Mouse (Mus musculus) midbrain, embryonic 16.5 days (tissue): ENCODE measurements at regions not wholly inside any gene's neighbourhood (a gene's known extent, or its start where the extent isn't known, plus 50 kb on each side); places are given as distances from the start of the nearest gene placed in this dataset.

Source experiments
- ATAC-seq: fragments of 200-750 bp; cut with Nextera tagmentation; 2 replicates; pipeline ENCODE4 v1.8.0; 2017; ENCODE audit warnings: moderate TSS enrichment
- H3K27ac ChIP-seq: fragments of 300-500 bp; sonication (generic); 2 replicates; pipeline ENCODE4 v1.5.1; 2014; ENCODE audit warnings: mild to moderate bottlenecking, low read length, mixed read lengths
- H3K27me3 ChIP-seq: fragments of 300-500 bp; sonication (generic); 2 replicates; pipeline ENCODE4 v1.6.1; 2014; ENCODE audit warnings: low read depth, low read length, mixed read lengths; ENCODE audit not compliant: control insufficient read depth, insufficient read depth
- H3K36me3 ChIP-seq: fragments of 300-500 bp; sonication (generic); 2 replicates; pipeline ENCODE4 v1.6.1; 2014; ENCODE audit warnings: mild to moderate bottlenecking, low read length, moderate library complexity, mixed read lengths; ENCODE audit not compliant: control insufficient read depth, insufficient read depth
- H3K4me1 ChIP-seq: fragments of 300-500 bp; sonication (generic); 2 replicates; pipeline ENCODE4 v1.6.1; 2014; ENCODE audit warnings: mild to moderate bottlenecking, low read length, mixed read lengths; ENCODE audit not compliant: control insufficient read depth, insufficient read depth
- H3K4me2 ChIP-seq: fragments of 300-500 bp; sonication (generic); 2 replicates; pipeline ENCODE4 v1.6.1; 2014; ENCODE audit warnings: mild to moderate bottlenecking, low read length, mixed read lengths
- H3K4me3 ChIP-seq: fragments of 300-500 bp; sonication (generic); 2 replicates; pipeline ENCODE4 v1.5.1; 2014; ENCODE audit warnings: low read depth, mild to moderate bottlenecking, low read length, moderate library complexity, mixed read lengths
- H3K9ac ChIP-seq: fragments of 300-500 bp; sonication (generic); 2 replicates; pipeline ENCODE4 v1.6.1; 2014; ENCODE audit warnings: low read depth, low read length, mixed read lengths
- H3K9me3 ChIP-seq: fragments of 300-500 bp; sonication (generic); replicated peaks from 2 replicates; pipeline ENCODE4 v1.6.1; 2014; ENCODE audit warnings: mild to moderate bottlenecking, low read length, mixed read lengths; ENCODE audit not compliant: control insufficient read depth, poor library complexity, severe bottlenecking
- WGBS: fragments of 180-500 bp; shearing (Covaris S2); extraction: QIAGEN DNeasy Blood & Tissue Kit; methylation state at CpG from one replicate; pipeline ENCODE4 v1.1.7; 2014; 5-methylcytosine and 5-hydroxymethylcytosine counted together

GRCm38 (mm10) chr15:61241741-61242140 is 318.9 kb upstream of the A1bg start:
- Histone ChIP-seq H3K27me3 (no peaks in the 10 kb centered on the region), H3K9ac (no peak overlapping the region), H3K27ac (no peak overlapping the region), H3K4me2 (no peak overlapping the region), H3K9me3 (no peaks in the 10 kb centered on the region), H3K4me1 (no peaks in the 10 kb centered on the region), H3K36me3 (no peaks in the 10 kb centered on the region), H3K4me3 (no peak overlapping the region)
- no peak for ATAC-seq
- WGBS: 100% methylated on average over 1 of the region's 1 CpGs

DNA sequence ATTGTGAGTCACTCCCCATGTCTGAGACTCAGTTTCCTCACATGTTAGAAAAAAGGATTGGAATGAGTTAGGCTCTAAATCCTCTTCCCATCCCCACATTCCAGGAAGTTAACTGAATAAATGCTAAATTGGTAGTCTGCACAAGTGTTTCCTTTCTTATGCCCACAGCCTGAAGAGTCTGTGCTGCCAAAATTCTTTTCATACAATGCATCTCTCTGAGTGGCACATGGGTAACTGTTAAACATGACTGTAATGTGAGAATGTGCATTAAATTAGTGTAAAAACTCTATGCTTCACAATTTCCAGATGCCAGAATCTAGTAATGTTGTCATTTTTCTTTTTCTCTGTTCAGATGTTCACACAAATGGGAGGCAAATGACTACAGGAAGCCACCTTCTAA is 317.5 kb upstream of the A1bg start:
- ATAC-seq: no peak
- Histone ChIP-seq H3K4me1 (no peaks in the 10 kb centered on the region), H3K4me3 (no peak overlapping the region), H3K9ac (no peak overlapping the region), H3K27me3 (no peaks in the 10 kb centered on the region), H3K9me3 (no peaks in the 10 kb centered on the region), H3K36me3 (no peaks in the 10 kb centered on the region), H3K4me2 (no peak overlapping the region), H3K27ac (no peak overlapping the region)

DNA sequence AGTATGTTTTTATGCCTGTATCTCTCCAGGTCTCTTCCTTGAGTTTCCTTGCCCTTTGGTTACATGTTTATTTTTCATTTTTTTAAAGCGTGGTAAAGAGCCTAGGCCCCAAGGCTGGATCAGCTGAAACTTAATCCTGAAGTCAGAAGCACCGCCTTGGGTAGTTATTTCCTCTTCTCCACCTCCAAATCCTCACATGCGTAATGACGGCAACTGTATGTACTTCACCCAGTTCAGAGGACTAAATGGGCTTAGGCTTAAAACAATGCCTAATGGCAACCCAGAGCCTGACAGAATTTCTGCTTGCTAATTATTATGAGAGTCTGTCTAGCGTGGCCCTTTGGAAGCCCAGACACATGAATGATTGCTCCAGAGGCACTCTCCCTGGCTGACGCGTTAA is 316.6 kb upstream of the A1bg start:
- WGBS: 78% methylated on average over 7 of the region's 7 CpGs
- Histone ChIP-seq H3K4me1 (no peaks in the 10 kb centered on the region), H3K27me3 (no peaks in the 10 kb centered on the region), H3K9ac (no peak overlapping the region), H3K9me3 (no peaks in the 10 kb centered on the region), H3K36me3 (no peaks in the 10 kb centered on the region), H3K4me3 (no peak overlapping the region), H3K27ac (no peak overlapping the region), H3K4me2 (no peak overlapping the region)
- no peak for ATAC-seq

GRCm38 (mm10) chr15:61238996-61239395 is 316.2 kb upstream of the A1bg start:
- 64% methylated on average over 10 of the region's 12 CpGs for WGBS

GRCm38 (mm10) chr15:61229579-61229978 is 306.8 kb upstream of the A1bg start:
- 79% methylated on average over 3 of the region's 3 CpGs for WGBS
- no peak for ATAC-seq
- Histone ChIP-seq H3K27ac (no peak overlapping the region), H3K27me3 (no peaks in the 10 kb centered on the region), H3K4me2 (no peak overlapping the region), H3K4me1 (no peaks in the 10 kb centered on the region), H3K9me3 (no peaks in the 10 kb centered on the region), H3K4me3 (no peak overlapping the region), H3K36me3 (no peaks in the 10 kb centered on the region), H3K9ac (no peak overlapping the region)

More at GRCm38 (mm10) chr15:61238996-61239395, 316.2 kb upstream of the A1bg start:
- Histone ChIP-seq H3K36me3 (no peaks in the 10 kb centered on the region), H3K9ac (no peak overlapping the region), H3K27me3 (no peaks in the 10 kb centered on the region), H3K4me1 (no peaks in the 10 kb centered on the region), H3K4me3 (no peak overlapping the region), H3K9me3 (no peaks in the 10 kb centered on the region), H3K4me2 (no peak overlapping the region), H3K27ac (no peak overlapping the region)
- 0 out of 2 replicates have a peak, but pooled peaks have one; percentile 25 for ATAC-seq

DNA sequence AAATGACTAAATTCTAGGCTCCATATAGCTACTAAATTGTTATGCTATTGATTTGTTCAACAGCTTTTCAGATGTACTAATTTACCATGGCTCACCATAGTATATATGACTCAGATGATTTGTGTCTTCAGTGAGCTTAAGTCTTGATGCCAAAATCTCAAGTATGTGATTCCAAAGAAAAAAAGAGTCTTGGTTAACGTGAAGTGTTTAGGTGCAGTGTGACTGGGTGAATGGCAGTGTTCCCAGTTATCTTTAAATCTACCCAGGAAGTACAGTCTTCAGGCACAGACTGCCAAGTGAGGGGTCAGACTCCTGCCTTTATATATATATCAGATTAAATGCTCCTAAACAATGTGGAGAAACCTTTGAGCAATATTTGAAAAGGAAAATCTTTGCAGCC is 300.1 kb upstream of the A1bg start:
- Histone ChIP-seq H3K27ac (no peak overlapping the region), H3K4me1 (no peaks in the 10 kb centered on the region), H3K9me3 (no peaks in the 10 kb centered on the region), H3K9ac (no peak overlapping the region), H3K4me2 (no peak overlapping the region), H3K4me3 (no peak overlapping the region), H3K36me3 (no peaks in the 10 kb centered on the region), H3K27me3 (no peaks in the 10 kb centered on the region)
- no peak for ATAC-seq
- WGBS: 70% methylated on average over 1 of the region's 1 CpGs

GRCm38 (mm10) chr15:61210161-61210560 is 287.3 kb upstream of the A1bg start:
- no peaks in the 10 kb centered on the region for H3K4me1 ChIP-seq
- H3K27me3 ChIP-seq: no peaks in the 10 kb centered on the region
- ATAC-seq: no peak
- no peak overlapping the region for H3K27ac ChIP-seq
- no peak overlapping the region for H3K4me3 ChIP-seq
- H3K9me3 ChIP-seq: no peaks in the 10 kb centered on the region
- no peak overlapping the region for H3K9ac ChIP-seq
- no peaks in the 10 kb centered on the region for H3K36me3 ChIP-seq
- H3K4me2 ChIP-seq: no peak overlapping the region

- no peak for ATAC-seq
- no peak overlapping the region for H3K4me3 ChIP-seq
- WGBS: 90% methylated on average over 1 of the region's 1 CpGs
- H3K27me3 ChIP-seq: no peaks in the 10 kb centered on the region
- H3K27ac ChIP-seq: no peak overlapping the region
- H3K36me3 ChIP-seq: no peaks in the 10 kb centered on the region
- no peaks in the 10 kb centered on the region for H3K9me3 ChIP-seq
- H3K9ac ChIP-seq: no peak overlapping the region
- no peaks in the 10 kb centered on the region for H3K4me1 ChIP-seq
- no peak overlapping the region for H3K4me2 ChIP-seq
Observed at GRCm38 (mm10) chr15:61189981-61190380, 267.2 kb upstream of the A1bg start.

- H3K36me3 ChIP-seq: no peaks in the 10 kb centered on the region
- H3K27ac ChIP-seq: no peak overlapping the region
- no peak for ATAC-seq
- no peaks in the 10 kb centered on the region for H3K9me3 ChIP-seq
- no peak overlapping the region for H3K9ac ChIP-seq
- 71% methylated on average over 8 of the region's 8 CpGs for WGBS
- no peaks in the 10 kb centered on the region for H3K27me3 ChIP-seq
- no peaks in the 10 kb centered on the region for H3K4me1 ChIP-seq
- no peak overlapping the region for H3K4me3 ChIP-seq
- H3K4me2 ChIP-seq: no peak overlapping the region
Observed at GRCm38 (mm10) chr15:61189481-61189880, 266.7 kb upstream of the A1bg start.

GRCm38 (mm10) chr15:61184597-61184963 is 261.8 kb upstream of the A1bg start:
- 29% methylated on average over 2 of the region's 2 CpGs for WGBS
- Histone ChIP-seq H3K27me3 (no peaks in the 10 kb centered on the region), H3K4me3 (no peak overlapping the region), H3K9ac (no peak overlapping the region), H3K4me1 (peaks cover 3% of the 10 kb centered on the region; the same call in 1 of the 2 replicates), H3K36me3 (no peaks in the 10 kb centered on the region), H3K4me2 (no peak overlapping the region), H3K27ac (no peak overlapping the region), H3K9me3 (no peaks in the 10 kb centered on the region)
- ATAC-seq: no peak
